16 mouse cellular contexts compared by ENCODE assay signal in genomic region chr15:19857656-19858006, GRCm38 (mm10).
A peak's percentile ranks its signal among the peaks of the same experiment; 100 is the strongest.
DNase-seq lines count a peak whose midpoint lies in the region; ATAC-seq and TF ChIP-seq lines count a peak whose summit lies in the region.
"Had no signal": no experiment of that assay in that cellular context is flagged by ENCODE, and none has a peak within 500 bp of the region (broad histone marks: within the 10 kb centered on the region; RNA-seq: fewer than 3 reads in every experiment).

No protein-coding gene starts in this region.

- H3K79me2 ChIP-seq in C2C12 (ENCODE audit: control insufficient read depth, insufficient read depth) = no peaks in the 10 kb centered on the region

- no peaks in the 10 kb centered on the region for H3K9me3 ChIP-seq in liver, embryonic 13.5 days (replicated peaks)
- H3K9me3 ChIP-seq: forebrain, embryonic 15.5 days; heart, embryonic 13.5 days; liver, embryonic 15.5 days had no signal

- H3K79me3 ChIP-seq in C2C12 (ENCODE audit: low read depth) = no peaks in the 10 kb centered on the region

- ATAC-seq in liver, embryonic 13.5 days (ENCODE audit: low read depth) = peak; percentile 43; the same call in 1 of the 2 replicates
- peak; percentile 99 for ATAC-seq in granulocyte monocyte progenitor cell, adult 5-6 weeks (replicated peaks; ENCODE audit: poor library complexity, severe bottlenecking)
- ATAC-seq in megakaryocyte-erythroid progenitor cell, adult 5-6 weeks (replicated peaks; ENCODE audit: low FRiP score, low TSS enrichment, poor library complexity, severe bottlenecking) = 0 out of 2 replicates have a peak, but pooled peaks have one; percentile 41
- ATAC-seq: forebrain, embryonic 15.5 days had no signal

- H3K4me3 ChIP-seq in liver, embryonic 13.5 days (replicated peaks) = no peak overlapping the region
- no peak overlapping the region for H3K4me3 ChIP-seq in C2C12 (ENCODE audit: insufficient read depth, poor library complexity, severe bottlenecking)
- H3K4me3 ChIP-seq: erythroblast, embryonic 14.5 days; forebrain, embryonic 15.5 days; heart, embryonic 13.5 days; liver, embryonic 15.5 days had no signal

- H3ac ChIP-seq in C2C12 (ENCODE audit: control insufficient read depth, insufficient read length, low read depth) = no peak overlapping the region

- DNase-seq in liver, embryonic 13.5 days = no peak
- DNase-seq in liver = no peak
- no peak for DNase-seq in cerebellum, adult 8-10 months
- DNase-seq in cerebellum, postnatal 10 days = no peak
- no peak for DNase-seq in frontal cortex, postnatal 25 days (ENCODE audit: low spot score in 2 of 2)
- DNase-seq: adrenal gland, postnatal 36 days; cerebellum, postnatal 36 days; heart, postnatal 4 days; left cerebral cortex, postnatal 4 days had no signal

- H3K4me1 ChIP-seq in liver, embryonic 13.5 days (replicated peaks) = no peaks in the 10 kb centered on the region
- H3K4me1 ChIP-seq: forebrain, embryonic 15.5 days; heart, embryonic 13.5 days; liver, embryonic 15.5 days had no signal

- TF ChIP-seq CTCF in C2C12 (IDR thresholded peaks at IDR 0.05; ENCODE audit: control insufficient read depth, insufficient read depth, insufficient read length) = no peak

- H3K36me3 ChIP-seq in liver, embryonic 13.5 days = no peaks in the 10 kb centered on the region
- H3K36me3 ChIP-seq in C2C12 (ENCODE audit: control insufficient read depth, insufficient read depth) = no peaks in the 10 kb centered on the region
- H3K36me3 ChIP-seq: forebrain, embryonic 15.5 days; heart, embryonic 13.5 days; liver, embryonic 15.5 days had no signal

- H3K9ac ChIP-seq in liver, embryonic 13.5 days = no peak overlapping the region
- H3K9ac ChIP-seq: forebrain, embryonic 15.5 days; heart, embryonic 13.5 days; liver, embryonic 15.5 days had no signal

- H3K27ac ChIP-seq in liver, embryonic 13.5 days = no peak overlapping the region
- H3K27ac ChIP-seq: forebrain, embryonic 15.5 days; heart, embryonic 13.5 days; liver, embryonic 15.5 days had no signal

- no peaks in the 10 kb centered on the region for H3K27me3 ChIP-seq in liver, embryonic 13.5 days
- no peaks in the 10 kb centered on the region for H3K27me3 ChIP-seq in C2C12 (ENCODE audit: control insufficient read depth, insufficient read depth, insufficient read length)
- H3K27me3 ChIP-seq: forebrain, embryonic 15.5 days; heart, embryonic 13.5 days; liver, embryonic 15.5 days had no signal

- 21% methylated on average over 2 of the region's 2 CpGs for WGBS in liver, embryonic 13.5 days (ENCODE audit: insufficient replicate concordance)

- no peak overlapping the region for H3K4me2 ChIP-seq in liver, embryonic 13.5 days
- H3K4me2 ChIP-seq: forebrain, embryonic 15.5 days; heart, embryonic 13.5 days; liver, embryonic 15.5 days had no signal

TF ChIP-seq in C2C12, 6 proteins besides CTCF, POLR2A, EP300 and RAD21:
- no peak for TF ChIP-seq MYOG (IDR thresholded peaks at IDR 0.05; ENCODE audit: control insufficient read depth, extremely low read depth, insufficient read length)
- TF ChIP-seq CEBPB (IDR thresholded peaks at IDR 0.05; ENCODE audit: low read depth) = peak; percentile 81

Comparison
In these comparisons a context has a peak if more than half of its experiments do, and no peak if none do; other contexts are left out.
1. ATAC-seq: peak in every context shown above with its lines; median percentile 99 in granulocyte monocyte progenitor cell, adult 5-6 weeks; 43 in liver, embryonic 13.5 days; 41 in megakaryocyte-erythroid progenitor cell, adult 5-6 weeks.